Mouse (Mus musculus): ENCODE measurements around the gene Olfr318. TPM values are rescaled to one million over a fixed set of nuclear protein-coding genes. Genes with fewer than 3 reads are reported as not detected.
"Not testable (repeated sequence)": the region's sequence is repeated elsewhere in the genome, so short reads cannot be mapped to it uniquely, and the experiment has no call there.

Olfr318 gene
- total RNA-seq (2021), result under 1 TPM in 1 of 2 experiments, not detected in 1; 0.08 TPM
- long read RNA-seq, result 0 reads

DNA sequence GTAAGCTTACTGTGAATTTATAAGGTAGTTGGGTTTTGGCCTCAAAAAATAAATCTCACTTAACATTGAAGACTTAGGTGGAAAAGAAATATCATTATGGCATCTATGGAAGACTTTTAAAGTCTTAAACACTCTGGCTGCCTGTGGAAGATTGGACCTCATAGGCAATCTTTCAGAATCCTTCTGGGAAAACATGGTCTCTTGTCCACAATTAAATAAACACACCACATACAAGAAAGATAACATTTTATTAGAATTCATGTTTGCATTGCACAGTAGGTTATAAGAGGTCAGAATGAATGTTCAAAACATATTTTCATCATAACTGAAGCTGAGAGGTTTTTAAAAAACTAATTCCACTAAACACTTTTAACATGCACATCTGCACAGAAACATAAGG, at the start of gene Olfr318:
Olfr318 (minus strand) TSS at position 101 of the 400 bp plus-strand sequence.
- no peak for DNase-seq (ENCODE audit: low spot score in 2 of 2)

DNA sequence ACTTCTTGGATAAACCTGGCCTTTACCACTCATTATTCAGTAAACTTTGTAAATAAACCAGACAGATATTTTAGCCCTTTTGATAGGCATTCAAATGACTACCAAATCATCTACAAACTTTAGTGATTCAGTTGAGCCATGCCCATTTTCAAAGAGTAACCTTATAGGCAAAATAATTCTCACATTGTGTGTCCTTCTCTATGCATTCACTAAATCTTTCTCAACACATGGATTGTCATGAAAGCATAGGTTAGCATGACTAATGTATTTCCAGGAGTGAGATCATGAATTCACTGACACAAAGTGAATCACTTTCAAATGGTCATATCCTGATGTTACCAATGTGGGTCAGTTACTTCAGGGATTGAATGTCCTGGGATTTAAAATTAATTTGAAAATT, 49.1 kb upstream of the Olfr318 start, which contains the start of gene Olfr315:
Olfr315 (plus strand) TSS at position 301 of the 400 bp plus-strand sequence.
- no peak for DNase-seq (ENCODE audit: low spot score in 2 of 2)

DNA sequence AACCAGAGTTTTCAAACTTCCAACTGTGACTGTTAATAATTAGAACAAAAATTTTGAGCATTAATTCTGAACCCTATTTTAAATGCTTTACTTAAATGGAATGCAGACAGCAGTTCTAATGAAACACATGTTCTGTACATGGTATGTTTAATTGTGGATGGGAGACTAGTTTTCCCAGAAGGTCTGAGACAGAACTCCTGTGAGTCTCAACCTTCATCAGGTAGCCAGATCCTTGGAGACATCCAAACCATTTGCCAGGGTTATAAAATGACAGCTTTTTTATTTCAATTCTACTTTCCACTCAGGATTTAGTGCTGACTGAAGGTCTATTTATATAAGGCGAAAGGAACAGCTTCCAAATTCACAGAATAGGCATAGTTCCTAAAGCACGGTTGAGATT, 28.6 kb upstream of the Olfr318 start, which contains the start of gene Olfr316:
Olfr316 (plus strand) TSS at position 301 of the 400 bp plus-strand sequence.
- no peak for DNase-seq (ENCODE audit: low spot score in 2 of 2)

- DNase-seq (ENCODE audit: low spot score in 2 of 2), result peak; percentile 47 to 53
Measured at GRCm38 (mm10) chr11:58751096-58751495, 27.3 kb upstream of the Olfr318 start.

GRCm38 (mm10) chr11:58738792-58739262, 15.0 kb upstream of the Olfr318 start, which contains the start of gene Olfr317:
Gene Olfr317 (minus strand): TSS chr11:58739212.
- no peak for DNase-seq (ENCODE audit: low spot score in 2 of 2)

- DNase-seq (ENCODE audit: low spot score in 2 of 2), result peak; percentile 40 to 73
Measured at GRCm38 (mm10) chr11:58733372-58733771, 9.6 kb upstream of the Olfr318 start.

DNA sequence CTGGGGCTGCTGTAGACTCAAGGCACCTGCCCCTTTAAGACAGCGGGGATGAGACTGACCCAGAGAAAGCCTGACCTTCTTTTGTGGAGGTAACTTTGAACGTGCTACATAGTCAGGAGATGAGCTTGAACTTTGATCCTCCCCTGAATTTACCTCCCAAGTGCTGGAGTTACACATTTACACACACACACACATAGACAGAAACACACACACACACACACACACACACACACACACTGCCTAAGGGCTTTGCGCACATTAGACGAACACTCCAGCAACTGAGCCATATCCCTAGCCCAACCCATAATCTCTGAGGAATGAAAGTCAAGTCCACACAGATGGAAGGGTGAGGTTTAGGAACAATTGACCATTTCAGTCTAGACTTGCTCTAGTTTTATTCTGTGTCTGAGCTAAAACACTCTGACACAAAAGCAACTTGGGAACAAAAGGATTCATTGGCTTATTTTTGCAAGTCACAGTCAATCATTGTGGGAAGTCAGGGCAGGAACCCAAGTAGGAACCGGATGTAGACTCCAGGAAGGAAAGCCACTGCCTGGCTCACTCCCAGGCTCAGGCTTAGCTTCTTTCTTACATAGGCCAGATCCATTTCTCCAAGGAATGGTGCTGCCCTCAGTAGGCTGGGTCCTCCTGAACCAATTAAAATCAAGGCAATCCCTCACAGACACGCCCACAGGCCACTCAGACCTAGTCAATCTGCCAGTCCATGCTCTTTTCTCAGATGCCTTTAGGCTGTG, 4.3 kb upstream of the Olfr318 start:
- DNase-seq (ENCODE audit: low spot score in 2 of 2), result not testable (repeated sequence)

DNA sequence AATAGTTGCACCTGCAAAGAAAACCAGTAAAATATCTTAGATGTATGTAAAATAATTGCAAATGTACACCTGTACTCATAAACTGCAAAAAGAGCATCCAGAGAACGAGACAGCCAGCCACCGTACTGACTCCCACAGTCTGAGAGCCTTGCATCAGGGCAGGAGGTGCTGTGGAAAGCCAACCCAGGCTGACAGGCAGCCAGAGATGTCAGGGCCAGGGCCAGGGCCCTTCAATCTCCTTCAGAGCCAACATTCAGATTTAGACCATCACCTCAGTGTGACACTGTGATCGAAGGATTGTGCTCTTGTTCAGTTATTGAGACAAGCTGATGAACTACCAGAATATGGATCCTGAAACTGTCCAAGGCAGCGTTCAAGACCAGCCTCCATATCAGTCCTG, 4.1 kb downstream of the Olfr318 start:
- DNase-seq (ENCODE audit: low spot score in 2 of 2), result no peak

GRCm38 (mm10) chr11:58717723-58718122, 6.1 kb downstream of the Olfr318 start:
- not testable (repeated sequence) for DNase-seq (ENCODE audit: low spot score in 2 of 2)

DNA sequence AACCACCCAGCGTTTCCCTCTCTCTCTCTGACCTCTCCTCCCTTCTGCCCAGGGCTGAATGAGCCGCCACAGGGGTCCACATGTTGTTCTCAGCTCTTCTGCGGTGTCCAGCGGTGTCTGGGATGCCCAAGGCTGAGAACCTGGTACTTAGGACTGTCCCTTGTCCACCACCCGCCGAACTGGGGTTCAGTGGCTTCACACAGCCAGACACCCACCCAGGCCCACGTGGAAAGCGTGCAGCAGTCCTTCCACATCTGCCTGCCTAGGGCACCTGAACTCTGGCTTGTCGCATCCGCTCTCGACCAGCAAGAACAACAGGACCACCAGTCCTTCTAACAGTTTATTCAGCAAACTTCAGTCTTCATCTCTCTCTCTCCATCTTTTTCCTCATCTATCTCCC, 14.7 kb downstream of the Olfr318 start:
- DNase-seq (ENCODE audit: low spot score in 2 of 2), result no peak

- DNase-seq (ENCODE audit: low spot score in 2 of 2), result no peak
Measured at GRCm38 (mm10) chr11:58698862-58699261, 25.0 kb downstream of the Olfr318 start, which contains the start of gene Olfr319. Gene Olfr319 (plus strand): TSS chr11:58699162.

- no peak for DNase-seq (ENCODE audit: low spot score in 2 of 2)
Measured at GRCm38 (mm10) chr11:58680799-58681198, 43.0 kb downstream of the Olfr318 start, which contains the start of gene Olfr320. Gene Olfr320 (plus strand): TSS chr11:58681099.

DNA sequence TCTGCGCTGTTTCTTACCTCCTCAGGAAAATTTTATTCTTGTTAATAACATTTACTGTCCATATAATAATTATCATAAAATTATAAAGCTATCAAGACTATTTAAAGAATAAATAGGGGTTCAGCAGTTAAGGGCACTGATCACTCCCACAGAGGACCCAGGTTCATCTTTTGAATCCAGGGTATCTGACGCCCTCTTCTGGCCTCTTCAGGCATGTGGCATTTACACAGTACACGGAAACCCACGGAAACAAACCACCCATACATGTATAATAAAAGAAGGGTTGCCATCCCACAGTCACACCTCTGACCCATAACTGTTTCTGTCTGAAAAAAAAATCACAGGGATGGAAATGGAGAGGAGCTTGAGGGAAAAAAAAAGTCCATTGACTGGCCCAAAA, 52.0 kb downstream of the Olfr318 start:
- no peak for DNase-seq (ENCODE audit: low spot score in 2 of 2)

DNA sequence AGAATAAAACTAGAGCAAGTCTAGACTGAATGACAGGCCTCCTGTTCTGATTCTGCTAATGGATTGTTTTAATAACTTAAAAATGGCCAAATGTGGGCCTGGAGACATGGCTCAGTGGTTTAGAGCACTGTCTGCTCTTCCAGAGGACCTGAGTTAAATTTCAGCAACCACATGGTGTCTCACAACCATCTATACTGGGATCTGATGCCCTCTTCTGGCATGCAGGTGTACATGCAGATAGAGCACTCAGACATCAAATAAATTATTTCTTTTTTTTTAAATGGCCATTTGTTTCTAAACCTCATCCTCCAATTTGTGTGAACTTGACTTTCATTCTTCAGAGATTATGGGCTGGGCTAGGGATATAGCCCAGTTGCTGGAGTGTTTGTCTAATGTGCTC, 54.6 kb downstream of the Olfr318 start:
- no peak for DNase-seq (ENCODE audit: low spot score in 2 of 2)

Other genes with a start within 250 kb of the Olfr318 start
- not detected for gene Olfr332, start 231.5 kb downstream of the Olfr318 start, total RNA-seq (2021)
- gene Olfr331, start 221.4 kb downstream of the Olfr318 start, total RNA-seq (2021), result not detected
- gene Olfr330, start 189.2 kb downstream of the Olfr318 start, total RNA-seq (2021), result not detected
- not detected for gene Olfr329-ps, start 177.6 kb downstream of the Olfr318 start, total RNA-seq (2021)
- gene Olfr328, start 168.4 kb downstream of the Olfr318 start, total RNA-seq (2021), result under 1 TPM; 0.10 to 0.18 TPM
- gene Olfr224, start 153.5 kb downstream of the Olfr318 start, total RNA-seq (2021), result not detected
- gene Olfr325, start 146.3 kb downstream of the Olfr318 start, total RNA-seq (2021), result not detected
- not detected for gene Olfr324, start 128.9 kb downstream of the Olfr318 start, total RNA-seq (2021)
- gene 2210407C18Rik, start 107.9 kb downstream of the Olfr318 start, total RNA-seq (2021), result not detected
- under 1 TPM in 1 of 2 experiments, not detected in 1; 0.15 TPM for gene Olfr323, start 93.5 kb downstream of the Olfr318 start, total RNA-seq (2021)
- gene Trim58, start 83.5 kb downstream of the Olfr318 start, total RNA-seq (2021), result not detected
- not detected for gene Olfr322, start 65.2 kb downstream of the Olfr318 start, total RNA-seq (2021)
- gene Olfr320, start 42.9 kb downstream of the Olfr318 start, total RNA-seq (2021), result not detected
- not detected for gene Olfr319, start 24.9 kb downstream of the Olfr318 start, total RNA-seq (2021)
- under 1 TPM in 1 of 2 experiments, not detected in 1; 0.10 TPM for gene Olfr317, start 15.2 kb upstream of the Olfr318 start, total RNA-seq (2021)
- 1 to 10 TPM; 1.1 to 1.4 TPM for gene Olfr316, start 28.7 kb upstream of the Olfr318 start, total RNA-seq (2021)
- gene Olfr315, start 49.2 kb upstream of the Olfr318 start, total RNA-seq (2021), result not detected
- not detected for gene Olfr314, start 58.9 kb upstream of the Olfr318 start, total RNA-seq (2021)
- gene Fam183b, start 77.9 kb upstream of the Olfr318 start, total RNA-seq (2021), result 1 to 10 TPM; 8.4 to 8.6 TPM
- gene Olfr313, start 91.0 kb upstream of the Olfr318 start, total RNA-seq (2021), result not detected
- not detected for gene Olfr312, start 105.2 kb upstream of the Olfr318 start, total RNA-seq (2021)
- not detected for gene Olfr311, start 115.2 kb upstream of the Olfr318 start, total RNA-seq (2021)
- 10 to 100 TPM; 16.8 to 17.6 TPM for gene Gm12258, start 123.1 kb upstream of the Olfr318 start, total RNA-seq (2021)
- gene 2810021J22Rik, start 143.2 kb upstream of the Olfr318 start, total RNA-seq (2021), result 10 to 100 TPM; 12.2 to 13.2 TPM
- 1 to 10 TPM; 9.5 to 9.6 TPM for gene Zfp39, start 180.2 kb upstream of the Olfr318 start, total RNA-seq (2021)
- gene Btnl10, start 193.9 kb upstream of the Olfr318 start, total RNA-seq (2021), result not detected
- gene Rnf187, start 214.9 kb upstream of the Olfr318 start, total RNA-seq (2021), result 100 to 1,000 TPM; 493 to 502 TPM
- 10 to 100 TPM; 82.1 to 87.0 TPM for gene Hist3h2ba, start 224.9 kb upstream of the Olfr318 start, total RNA-seq (2021)
- gene Hist3h2a, start 230.7 kb upstream of the Olfr318 start, total RNA-seq (2021), result 10 to 100 TPM; 69.9 to 70.6 TPM
- 1 to 10 TPM; 4.7 to 5.7 TPM for gene Trim17, start 230.7 kb upstream of the Olfr318 start, total RNA-seq (2021)

Data from layer of hippocampus, adult 18-20 months (tissue).